Mouse (Mus musculus) brain, embryonic 14.5 days (tissue): ENCODE measurements at regions not wholly inside any gene's neighbourhood (a gene's known extent, or its start where the extent isn't known, plus 50 kb on each side); places are given as distances from the start of the nearest gene placed in this dataset.
A peak's percentile ranks its signal among the peaks of the same experiment; 100 is the strongest.

Source experiments
- DNase-seq: peaks from one replicate; pipeline ENCODE4 v3.0.0-alpha.2; 2011; ENCODE audit warnings: low read depth
- CTCF ChIP-seq: fragments of 200-500 bp; IDR thresholded peaks from 2 replicates; pipeline ENCODE4 v1.5.1; 2012; ENCODE audit warnings: inconsistent platforms, mild to moderate bottlenecking, moderate library complexity, borderline replicate concordance; ENCODE audit not compliant: insufficient read depth, insufficient read length; ENCODE audit errors: extremely low read depth
- POLR2A ChIP-seq: fragments of 200-500 bp; IDR thresholded peaks from 2 replicates; pipeline ENCODE4 v1.6.1; 2012; ENCODE audit warnings: mild to moderate bottlenecking, inconsistent platforms, borderline replicate concordance; ENCODE audit not compliant: poor library complexity, insufficient read depth, insufficient read length, severe bottlenecking; ENCODE audit errors: extremely low read depth

DNA sequence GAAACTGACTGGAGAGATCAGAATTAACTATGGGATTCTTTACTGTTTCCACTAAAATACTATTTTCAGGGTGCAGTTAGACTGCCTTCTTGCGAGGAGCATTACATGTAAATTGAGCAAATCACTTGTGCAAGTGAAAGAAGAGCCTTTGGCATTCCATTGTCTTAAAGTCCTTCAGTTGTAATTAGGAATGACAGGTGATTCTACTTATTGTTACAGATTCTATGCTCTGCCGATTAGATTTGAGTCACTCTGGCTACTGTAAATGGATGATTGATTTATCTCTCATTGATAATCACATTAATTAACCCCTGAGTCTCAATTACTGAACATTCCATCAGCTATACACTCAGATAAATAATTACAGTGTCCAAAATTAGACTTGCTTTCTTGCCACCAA, 2784.9 kb upstream of the Gm12353 start:
- DNase-seq = peak; percentile 1
- TF ChIP-seq POLR2A = no peak
- no peak for TF ChIP-seq CTCF

DNA sequence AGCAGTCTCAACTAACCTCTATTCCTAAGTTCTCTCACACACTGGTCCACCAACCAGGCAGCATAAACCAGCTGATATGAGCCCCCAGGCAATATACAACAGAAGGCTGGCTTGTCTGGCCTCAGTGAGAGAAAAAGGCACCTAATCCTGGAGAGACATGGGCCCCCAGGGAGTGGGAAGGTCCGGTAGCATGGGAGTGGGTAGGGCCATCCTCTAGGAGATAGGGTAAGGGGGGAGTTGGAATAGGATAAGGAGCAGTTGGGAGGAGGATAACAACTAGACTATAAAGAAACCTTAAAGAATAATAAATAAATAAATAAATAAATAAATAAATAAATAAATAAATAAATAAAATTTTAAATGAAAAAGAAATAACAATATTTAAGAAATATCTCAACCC, 2773.7 kb upstream of the Gm12353 start:
- TF ChIP-seq CTCF (no peak), POLR2A (no peak)
- DNase-seq = no peak

DNA sequence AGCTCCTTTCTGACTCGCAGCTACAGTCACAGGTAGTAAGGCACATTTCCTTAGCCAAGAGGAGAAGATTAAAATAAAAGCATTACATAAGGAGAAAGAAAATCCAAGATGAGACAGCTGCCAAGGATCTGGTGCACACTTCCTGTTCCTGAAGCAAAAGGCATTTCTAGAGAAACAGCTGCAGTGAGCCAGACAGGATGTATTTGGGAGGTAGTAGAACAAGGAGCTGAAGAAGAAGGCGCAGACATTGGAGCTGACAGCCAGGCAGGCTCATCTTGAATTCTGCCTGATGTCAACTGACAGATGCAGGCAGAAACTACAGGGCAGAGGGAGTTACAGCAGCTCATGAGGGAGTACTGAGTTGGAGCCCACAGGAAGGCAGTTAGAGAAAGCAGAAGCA, 2757.2 kb upstream of the Gm12353 start:
- peak; percentile 4 for DNase-seq
- TF ChIP-seq CTCF = no peak
- TF ChIP-seq POLR2A = no peak

DNA sequence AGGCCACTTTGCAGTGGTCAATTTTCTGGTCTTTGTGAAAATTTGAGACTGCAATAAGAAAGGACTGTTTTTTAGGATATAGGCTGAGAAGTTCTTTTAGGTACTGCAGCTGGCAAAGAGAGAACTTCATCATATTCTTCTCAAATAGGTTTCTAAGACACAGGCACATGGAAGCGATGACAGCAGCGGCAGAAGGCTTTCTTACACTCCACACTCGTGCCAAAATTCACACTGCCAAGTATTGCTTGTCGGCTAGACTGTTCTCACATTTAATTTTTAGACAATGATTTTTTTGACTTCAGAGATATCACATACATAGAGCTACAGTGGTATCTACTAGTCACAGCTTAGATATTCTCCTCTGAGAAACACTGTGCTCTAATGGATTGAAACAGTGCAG, 2752.6 kb upstream of the Gm12353 start:
- no peak for TF ChIP-seq POLR2A
- no peak for TF ChIP-seq CTCF
- peak; percentile 48 for DNase-seq
